In the genomic region with DNA sequence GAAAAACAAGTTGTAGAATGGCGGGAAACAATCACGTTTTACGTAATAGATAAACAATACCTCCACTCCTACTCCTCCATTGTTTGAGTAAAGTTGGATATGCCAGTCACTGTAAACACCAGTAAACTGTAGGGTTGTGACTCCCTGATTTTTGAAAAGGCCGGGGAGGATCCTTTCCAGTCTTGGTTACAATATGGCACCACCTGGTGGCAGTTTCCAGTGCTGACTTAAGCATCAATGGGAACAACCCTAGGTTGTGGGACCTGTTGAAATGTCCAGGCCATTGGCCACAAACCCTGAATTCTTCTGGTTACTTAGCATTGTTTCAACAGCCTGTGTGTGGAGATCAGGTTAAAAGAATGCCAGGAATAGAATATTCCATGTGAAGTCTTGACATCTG, we compare ENCODE assay signal across 8 mouse cellular contexts. TPM values are rescaled to one million over a fixed set of nuclear protein-coding genes. Genes with fewer than 3 reads are reported as not detected.
DNase-seq lines count a peak whose midpoint lies in the region; ATAC-seq lines count a peak whose summit lies in the region.

No protein-coding gene starts in this region.

- H3K4me3 ChIP-seq in forebrain, embryonic 11.5 days (ENCODE audit: low read depth, low read length) = no peak overlapping the region
- no peak overlapping the region for H3K4me3 ChIP-seq in forebrain, embryonic 10.5 days
- H3K4me3 ChIP-seq in embryonic facial prominence, embryonic 14.5 days (ENCODE audit: low read depth, low read length) = no peak overlapping the region

- no peak overlapping the region for H3K4me2 ChIP-seq in forebrain, embryonic 11.5 days (ENCODE audit: low read depth, low read length, severe bottlenecking)
- H3K4me2 ChIP-seq in embryonic facial prominence, embryonic 14.5 days (ENCODE audit: low read depth, low read length) = no peak overlapping the region

- H3K27me3 ChIP-seq in forebrain, embryonic 11.5 days (ENCODE audit: control insufficient read depth, insufficient read depth, low read length) = no peaks in the 10 kb centered on the region
- H3K27me3 ChIP-seq in forebrain, embryonic 10.5 days (ENCODE audit: poor library complexity, severe bottlenecking) = no peaks in the 10 kb centered on the region
- H3K27me3 ChIP-seq in embryonic facial prominence, embryonic 14.5 days (replicated peaks; ENCODE audit: control insufficient read depth, insufficient read depth, low read length) = no peaks in the 10 kb centered on the region

- DNase-seq in forebrain, embryonic 11.5 days (ENCODE audit: low spot score) = peak; percentile 59
- DNase-seq in forebrain, embryonic 10.5 days (ENCODE audit: extremely low spot score, low spot score) = no peak
- peak; percentile 57 for DNase-seq in urinary bladder, postnatal 14 days (ENCODE audit: low spot score)
- no peak for DNase-seq in urinary bladder, adult 2 months (ENCODE audit: low spot score)
- peak; percentile 72 for DNase-seq in embryonic facial prominence, embryonic 14.5 days (ENCODE audit: low spot score)
- DNase-seq in kidney, postnatal 4 days = peak; percentile 79 to 80
- DNase-seq in lung, postnatal 36 days = peak; percentile 64
- no peak for DNase-seq in Muller cell, postnatal 12 days (ENCODE audit: inconsistent ontology term)

- H3K27ac ChIP-seq in forebrain, embryonic 11.5 days (ENCODE audit: low read depth, low read length) = no peak overlapping the region
- H3K27ac ChIP-seq in forebrain, embryonic 10.5 days = no peak overlapping the region
- H3K27ac ChIP-seq in embryonic facial prominence, embryonic 14.5 days (replicated peaks; ENCODE audit: low read depth, low read length) = no peak overlapping the region

- H3K9ac ChIP-seq in forebrain, embryonic 11.5 days (ENCODE audit: low read length) = no peak overlapping the region
- no peak overlapping the region for H3K9ac ChIP-seq in embryonic facial prominence, embryonic 14.5 days (ENCODE audit: low read depth, low read length)

- H3K4me1 ChIP-seq in forebrain, embryonic 11.5 days (replicated peaks; ENCODE audit: control insufficient read depth, insufficient read depth, low read length) = no peaks in the 10 kb centered on the region
- H3K4me1 ChIP-seq in forebrain, embryonic 10.5 days = no peaks in the 10 kb centered on the region
- H3K4me1 ChIP-seq in embryonic facial prominence, embryonic 14.5 days (ENCODE audit: control insufficient read depth, insufficient read depth, low read length) = no peaks in the 10 kb centered on the region

- H3K36me3 ChIP-seq in forebrain, embryonic 11.5 days (ENCODE audit: control insufficient read depth, insufficient read depth, low read length) = no peaks in the 10 kb centered on the region
- no peaks in the 10 kb centered on the region for H3K36me3 ChIP-seq in forebrain, embryonic 10.5 days (replicated peaks)
- 0 out of 2 replicates have a peak, but pooled peaks cover under 1% of the 10 kb centered on the region for H3K36me3 ChIP-seq in embryonic facial prominence, embryonic 14.5 days (ENCODE audit: control insufficient read depth, insufficient read depth, low read length)

- 58% methylated on average over 4 of the region's 4 CpGs for WGBS in forebrain, embryonic 11.5 days
- WGBS in forebrain, embryonic 10.5 days = 54% methylated on average over 4 of the region's 4 CpGs
- 47% methylated on average over 4 of the region's 4 CpGs for WGBS in embryonic facial prominence, embryonic 14.5 days

- no peak for ATAC-seq in forebrain, embryonic 11.5 days (replicated peaks; ENCODE audit: low FRiP score)
- ATAC-seq in embryonic facial prominence, embryonic 14.5 days (ENCODE audit: low read depth) = no peak

- no peaks in the 10 kb centered on the region for H3K9me3 ChIP-seq in forebrain, embryonic 11.5 days (ENCODE audit: control insufficient read depth, low read length)
- H3K9me3 ChIP-seq in forebrain, embryonic 10.5 days = no peaks in the 10 kb centered on the region
- no peaks in the 10 kb centered on the region for H3K9me3 ChIP-seq in embryonic facial prominence, embryonic 14.5 days (ENCODE audit: control insufficient read depth, low read length)

RNA-seq across cellular contexts. Expression of gene Noc3l, which starts 43.5 kb away (rescaled TPM):
- 11.9 and 13.5 TPM in 2 replicates for polyA plus RNA-seq in forebrain, embryonic 11.5 days (2014; fragmentation: Nextera tagmentation; extraction: Ambion mirVana)
- 11.6 and 11.9 TPM in 2 replicates for polyA plus RNA-seq in forebrain, embryonic 10.5 days (2016; fragmentation: Nextera tagmentation; extraction: Ambion mirVana)
- 8.8 and 9.2 TPM in 2 replicates for polyA plus RNA-seq in urinary bladder, adult 2 months (2012; rRNA removed)
- 6.5 and 8.5 TPM in 2 replicates for polyA plus RNA-seq in embryonic facial prominence, embryonic 14.5 days (2014; fragmentation: Nextera tagmentation; extraction: Ambion mirVana)

Comparison
In these comparisons a context has a peak if more than half of its experiments do, and no peak if none do; other contexts are left out.
1. DNase-seq: peak in forebrain, embryonic 11.5 days (single experiment), urinary bladder, postnatal 14 days (single experiment), embryonic facial prominence, embryonic 14.5 days (single experiment), kidney, postnatal 4 days (2 of 2) and lung, postnatal 36 days (single experiment); none in forebrain, embryonic 10.5 days (single experiment), urinary bladder, adult 2 months (single experiment) and Muller cell, postnatal 12 days (single experiment).